Mouse (Mus musculus): Measurements from ENCODE around the gene Ddx49. TPM values are rescaled to one million over a fixed set of nuclear protein-coding genes. Genes with fewer than 3 reads are reported as not detected.

The Ddx49 gene
- polyA plus RNA-seq, 1 experiment from 2014 or later, result 44.5 TPM

Other genes starting within 250 kb of the Ddx49 start
- 1.7 and 2.1 TPM in 2 replicates for gene Tm6sf2, start 229.6 kb downstream of the Ddx49 start, polyA plus RNA-seq (2015; fragmentation: Nextera tagmentation; extraction: Ambion mirVana)
- 0.93 and 1.4 TPM in 2 replicates for gene Hapln4, start 219.0 kb downstream of the Ddx49 start, polyA plus RNA-seq (2015; fragmentation: Nextera tagmentation; extraction: Ambion mirVana)
- 186 and 193 TPM in 2 replicates for gene Ncan, start 181.6 kb downstream of the Ddx49 start, polyA plus RNA-seq (2015; fragmentation: Nextera tagmentation; extraction: Ambion mirVana)
- gene Nr2c2ap, start 171.2 kb downstream of the Ddx49 start, polyA plus RNA-seq (2015; fragmentation: Nextera tagmentation; extraction: Ambion mirVana), result 36.7 and 39.1 TPM in 2 replicates
- 13.4 and 14.2 TPM in 2 replicates for gene Rfxank, start 163.3 kb downstream of the Ddx49 start, polyA plus RNA-seq (2015; fragmentation: Nextera tagmentation; extraction: Ambion mirVana)
- gene Borcs8, start 163.0 kb downstream of the Ddx49 start, polyA plus RNA-seq (2015; fragmentation: Nextera tagmentation; extraction: Ambion mirVana), result 59.1 and 64.8 TPM in 2 replicates
- 0.37 and 0.56 TPM in 2 replicates for gene Mef2b, start 162.8 kb downstream of the Ddx49 start, polyA plus RNA-seq (2015; fragmentation: Nextera tagmentation; extraction: Ambion mirVana)
- 60.9 and 62.0 TPM in 2 replicates for gene Tmem161a, start 130.1 kb downstream of the Ddx49 start, polyA plus RNA-seq (2015; fragmentation: Nextera tagmentation; extraction: Ambion mirVana)
- 8.7 and 10.9 TPM in 2 replicates for gene Slc25a42, start 90.2 kb downstream of the Ddx49 start, polyA plus RNA-seq (2015; fragmentation: Nextera tagmentation; extraction: Ambion mirVana)
- 102 and 109 TPM in 2 replicates for gene Sugp2, start 68.3 kb downstream of the Ddx49 start, polyA plus RNA-seq (2015; fragmentation: Nextera tagmentation; extraction: Ambion mirVana)
- 117 and 118 TPM in 2 replicates for gene Armc6, start 68.0 kb downstream of the Ddx49 start, polyA plus RNA-seq (2015; fragmentation: Nextera tagmentation; extraction: Ambion mirVana)
- gene Homer3, start 19.7 kb downstream of the Ddx49 start, polyA plus RNA-seq (2015; fragmentation: Nextera tagmentation; extraction: Ambion mirVana), result 37.9 and 41.2 TPM in 2 replicates
- 299 and 322 TPM in 2 replicates for gene Cope, start within 50 bp of the Ddx49 start, polyA plus RNA-seq (2015; fragmentation: Nextera tagmentation; extraction: Ambion mirVana)
- gene Cers1, start 13.3 kb upstream of the Ddx49 start, polyA plus RNA-seq (2015; fragmentation: Nextera tagmentation; extraction: Ambion mirVana), result 38.2 and 40.1 TPM in 2 replicates
- gene Gdf1, start 27.3 kb upstream of the Ddx49 start, polyA plus RNA-seq (2015; fragmentation: Nextera tagmentation; extraction: Ambion mirVana), result 5.3 and 7.4 TPM in 2 replicates
- gene Upf1, start 50.8 kb upstream of the Ddx49 start, polyA plus RNA-seq (2015; fragmentation: Nextera tagmentation; extraction: Ambion mirVana), result 15.1 and 16.0 TPM in 2 replicates
- 0.50 and 0.57 TPM in 2 replicates for gene Comp, start 71.1 kb upstream of the Ddx49 start, polyA plus RNA-seq (2015; fragmentation: Nextera tagmentation; extraction: Ambion mirVana)
- 57.2 and 58.7 TPM in 2 replicates for gene Crtc1, start 137.1 kb upstream of the Ddx49 start, polyA plus RNA-seq (2015; fragmentation: Nextera tagmentation; extraction: Ambion mirVana)
- 31.0 and 31.4 TPM in 2 replicates for gene Klhl26, start 174.5 kb upstream of the Ddx49 start, polyA plus RNA-seq (2015; fragmentation: Nextera tagmentation; extraction: Ambion mirVana)
- 123 and 141 TPM in 2 replicates for gene Tmem59l, start 184.9 kb upstream of the Ddx49 start, polyA plus RNA-seq (2015; fragmentation: Nextera tagmentation; extraction: Ambion mirVana)
- gene Crlf1, start 190.7 kb upstream of the Ddx49 start, polyA plus RNA-seq (2015; fragmentation: Nextera tagmentation; extraction: Ambion mirVana), result 2.4 and 2.9 TPM in 2 replicates
- 164 and 169 TPM in 2 replicates for gene Rex1bd, start 204.3 kb upstream of the Ddx49 start, polyA plus RNA-seq (2015; fragmentation: Nextera tagmentation; extraction: Ambion mirVana)
- 587 and 620 TPM in 2 replicates for gene Uba52, start 208.3 kb upstream of the Ddx49 start, polyA plus RNA-seq (2015; fragmentation: Nextera tagmentation; extraction: Ambion mirVana)
- gene Fkbp8, start 225.2 kb upstream of the Ddx49 start, polyA plus RNA-seq (2015; fragmentation: Nextera tagmentation; extraction: Ambion mirVana), result 450 and 462 TPM in 2 replicates
- 46.4 and 51.7 TPM in 2 replicates for gene Kxd1, start 225.5 kb upstream of the Ddx49 start, polyA plus RNA-seq (2015; fragmentation: Nextera tagmentation; extraction: Ambion mirVana)
- gene Ell, start 237.0 kb upstream of the Ddx49 start, polyA plus RNA-seq (2015; fragmentation: Nextera tagmentation; extraction: Ambion mirVana), result 18.6 and 19.9 TPM in 2 replicates